Mouse (Mus musculus) gastrocnemius, adult 2 months (tissue): ENCODE measurements around the gene Lyve1. TPM values are rescaled to one million over a fixed set of nuclear protein-coding genes. Genes with fewer than 3 reads are reported as not detected.

Source experiments
- DNase-seq: peaks from one replicate; pipeline ENCODE4 v3.0.0; 2022
- H3K27ac ChIP-seq: fragments of 200-600 bp; 2 replicates; pipeline ENCODE4 v1.8.1; 2022; ENCODE audit warnings: mild to moderate bottlenecking
- H3K4me3 ChIP-seq: fragments of 200-600 bp; 2 replicates; pipeline ENCODE4 v1.8.1; 2022; ENCODE audit warnings: mild to moderate bottlenecking, moderate library complexity
- CTCF ChIP-seq: fragments of 200-600 bp; IDR thresholded peaks from 2 replicates; pipeline ENCODE4 v1.8.1; 2022; ENCODE audit warnings: antibody characterized with exemption, mild to moderate bottlenecking, moderate library complexity
- intact Hi-C: fragments of 180-260 bp; cut with DNase I; formaldehyde crosslinking; loops from one replicate; pipeline ENCODE4 v1.15.1; 2025
- microRNA-seq: library from miRNA; unstranded; fragments of <30 nt; microRNA quantifications from one replicate; pipeline ENCODE4 v1.2.0, GENCODE M21; 2021
- total RNA-seq, 2 experiments: library from RNA; stranded (reverse); gene quantifications; 2 replicates each; pipeline ENCODE4 v1.2.3; 2021

The Lyve1 gene
- total RNA-seq, 2 experiments from 2014 or later: 5.7 to 9.6 TPM

GRCm38 (mm10) chr7:110818206-110818605 is 44.8 kb downstream of the Lyve1 start:
- DNase-seq: peak; percentile 84
- no peak overlapping the region for H3K4me3 ChIP-seq
- intact Hi-C loops: no loop called here
- no peak for TF ChIP-seq CTCF
- peak overlapping the region; percentile 68 for H3K27ac ChIP-seq

- TF ChIP-seq CTCF: peak; percentile 85
- H3K27ac ChIP-seq: no peak overlapping the region
- no peak for DNase-seq
- no peak overlapping the region for H3K4me3 ChIP-seq
- intact Hi-C loops: loop anchor here (1.0 to 2.0 kb wide), 2 partner anchors 115 to 199 kb away; no protein-coding TSS in a partner anchor
Measured at GRCm38 (mm10) chr7:110816037-110816436, 47.0 kb downstream of the Lyve1 start.

GRCm38 (mm10) chr7:110813983-110814382 is 49.1 kb downstream of the Lyve1 start:
- intact Hi-C loops: no loop called here
- DNase-seq: no peak
- Histone ChIP-seq H3K4me3 (no peak overlapping the region), H3K27ac (no peak overlapping the region)
- no peak for TF ChIP-seq CTCF

- TF ChIP-seq CTCF: no peak
- no peak overlapping the region; the same call in 1 of the 2 replicates for H3K27ac ChIP-seq
- DNase-seq: no peak
- intact Hi-C loops: no loop called here
- H3K4me3 ChIP-seq: no peak overlapping the region
Measured at GRCm38 (mm10) chr7:110811529-110811928, 51.5 kb downstream of the Lyve1 start.

GRCm38 (mm10) chr7:110810995-110811394 is 52.0 kb downstream of the Lyve1 start:
- intact Hi-C loops: no loop called here
- Histone ChIP-seq H3K27ac (peak overlapping the region; percentile 69), H3K4me3 (no peak overlapping the region)
- no peak for TF ChIP-seq CTCF
- no peak for DNase-seq

GRCm38 (mm10) chr7:110809585-110810557 is 53.2 kb downstream of the Lyve1 start:
- DNase-seq: no peak
- TF ChIP-seq CTCF: no peak
- Histone ChIP-seq H3K4me3 (no peak overlapping the region), H3K27ac (peak overlapping the region; percentile 69)
- intact Hi-C loops: no loop called here

- H3K27ac ChIP-seq: peak overlapping the region; percentile 69
- no peak for TF ChIP-seq CTCF
- intact Hi-C loops: no loop called here
- no peak overlapping the region for H3K4me3 ChIP-seq
- no peak for DNase-seq
Measured at GRCm38 (mm10) chr7:110808962-110809361, 54.1 kb downstream of the Lyve1 start.

GRCm38 (mm10) chr7:110807460-110808030 is 55.5 kb downstream of the Lyve1 start:
- intact Hi-C loops: no loop called here
- H3K4me3 ChIP-seq: no peak overlapping the region
- no peak for TF ChIP-seq CTCF
- no peak for DNase-seq
- H3K27ac ChIP-seq: 0 out of 2 replicates have a peak overlapping the region, but pooled peaks have one; percentile 32

- H3K4me3 ChIP-seq: no peak overlapping the region
- intact Hi-C loops: no loop called here
- H3K27ac ChIP-seq: 0 out of 2 replicates have a peak overlapping the region, but pooled peaks have one; percentile 28
- peak; percentile 84 for DNase-seq
- no peak for TF ChIP-seq CTCF
Measured at GRCm38 (mm10) chr7:110804266-110804665, 58.8 kb downstream of the Lyve1 start.

- intact Hi-C loops: no loop called here
- Histone ChIP-seq H3K27ac (no peak overlapping the region), H3K4me3 (no peak overlapping the region)
- TF ChIP-seq CTCF: no peak
- DNase-seq: peak; percentile 21
Measured at GRCm38 (mm10) chr7:110803131-110803530, 59.9 kb downstream of the Lyve1 start.

- no peak for TF ChIP-seq CTCF
- intact Hi-C loops: loop anchor here (1.0 kb wide), 1 partner anchor 74 kb away; no protein-coding TSS in a partner anchor
- peak; percentile 84 for DNase-seq
- Histone ChIP-seq H3K27ac (no peak overlapping the region), H3K4me3 (no peak overlapping the region)
Measured at GRCm38 (mm10) chr7:110801028-110801427, 62.0 kb downstream of the Lyve1 start.

Small RNAs within 50 kb of the gene (microRNA-seq; reads per million reads assigned to microRNA genes)
- not detected for gene Gm47282

Other genes starting within 250 kb of the Lyve1 start
- gene Sbf2, start 248.3 kb downstream of the Lyve1 start, total RNA-seq: 10 to 100 TPM; 11.2 to 14.8 TPM
- gene Adm, start 235.6 kb downstream of the Lyve1 start, total RNA-seq: 1 to 10 TPM; 2.2 to 4.6 TPM
- gene Ampd3, start 95.0 kb downstream of the Lyve1 start, total RNA-seq: 10 to 100 TPM in 1 of 2 experiments, 1 to 10 TPM in 1; 7.6 to 16.6 TPM
- gene Rnf141, start 18.8 kb downstream of the Lyve1 start, total RNA-seq: 10 to 100 TPM; 20.1 to 21.4 TPM
- gene Mrvi1, start 119.2 kb upstream of the Lyve1 start, total RNA-seq: 1 to 10 TPM; 4.1 to 4.7 TPM
- 10 to 100 TPM; 16.1 to 16.4 TPM for gene Ctr9, start 165.7 kb upstream of the Lyve1 start, total RNA-seq
- gene Eif4g2, start 219.8 kb upstream of the Lyve1 start, total RNA-seq: 100 to 1,000 TPM; 692 to 802 TPM